Mouse (Mus musculus) NIH3T3 (cell line): ENCODE measurements around the gene Vasp.

Experiments
- DNase-seq: peaks from one replicate; pipeline ENCODE4 v3.0.0-alpha.2; 2012; ENCODE audit warnings: low read depth

Vasp gene

DNA sequence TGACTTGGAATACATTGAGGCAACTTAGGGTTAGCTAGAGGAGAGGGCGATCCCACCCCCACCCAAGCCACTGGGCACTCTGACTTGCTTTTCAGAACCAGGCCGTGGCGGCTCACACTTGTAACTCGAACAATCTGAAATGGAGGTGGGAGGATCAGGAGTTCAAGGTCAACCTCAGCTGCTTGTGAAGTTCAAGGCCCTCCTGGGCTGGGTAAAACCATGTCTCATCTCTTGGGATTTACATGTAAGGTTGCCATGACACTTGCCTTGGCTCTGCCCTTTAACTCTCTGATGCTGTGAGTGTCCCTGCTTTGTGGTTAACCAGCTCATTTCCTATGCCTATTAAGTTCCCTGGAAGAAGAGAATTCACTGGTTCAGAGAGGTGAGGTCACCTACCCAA lies 62.1 kb downstream of the Vasp start:
- DNase-seq, result no peak

DNA sequence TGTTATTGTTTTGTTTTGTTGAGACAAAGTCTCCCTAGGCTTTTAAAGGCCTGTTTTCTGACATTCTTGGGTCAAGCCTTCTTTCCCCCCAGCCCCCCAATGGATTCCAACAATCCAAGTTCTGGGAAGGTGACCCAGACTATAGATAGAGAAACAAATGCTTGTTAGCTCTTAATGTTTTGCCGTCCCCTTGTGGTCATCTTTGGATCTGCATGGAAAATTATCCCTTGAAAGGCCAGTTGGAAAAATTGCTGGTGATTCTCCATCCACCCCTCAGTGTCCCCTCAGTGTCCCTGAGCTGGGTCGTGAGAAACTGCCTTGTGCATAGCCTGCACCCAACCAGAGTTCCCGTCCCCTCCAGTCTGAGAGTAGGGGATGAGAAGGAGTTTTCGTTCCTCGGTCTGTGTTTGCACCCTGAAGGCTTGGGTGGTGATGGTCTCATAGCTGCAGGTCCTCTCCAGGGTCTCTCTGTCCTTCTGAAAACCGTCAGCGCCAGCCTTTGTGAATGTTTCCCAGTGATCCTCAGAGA lies 62.6 kb downstream of the Vasp start:
- DNase-seq, result peak; percentile 87

DNA sequence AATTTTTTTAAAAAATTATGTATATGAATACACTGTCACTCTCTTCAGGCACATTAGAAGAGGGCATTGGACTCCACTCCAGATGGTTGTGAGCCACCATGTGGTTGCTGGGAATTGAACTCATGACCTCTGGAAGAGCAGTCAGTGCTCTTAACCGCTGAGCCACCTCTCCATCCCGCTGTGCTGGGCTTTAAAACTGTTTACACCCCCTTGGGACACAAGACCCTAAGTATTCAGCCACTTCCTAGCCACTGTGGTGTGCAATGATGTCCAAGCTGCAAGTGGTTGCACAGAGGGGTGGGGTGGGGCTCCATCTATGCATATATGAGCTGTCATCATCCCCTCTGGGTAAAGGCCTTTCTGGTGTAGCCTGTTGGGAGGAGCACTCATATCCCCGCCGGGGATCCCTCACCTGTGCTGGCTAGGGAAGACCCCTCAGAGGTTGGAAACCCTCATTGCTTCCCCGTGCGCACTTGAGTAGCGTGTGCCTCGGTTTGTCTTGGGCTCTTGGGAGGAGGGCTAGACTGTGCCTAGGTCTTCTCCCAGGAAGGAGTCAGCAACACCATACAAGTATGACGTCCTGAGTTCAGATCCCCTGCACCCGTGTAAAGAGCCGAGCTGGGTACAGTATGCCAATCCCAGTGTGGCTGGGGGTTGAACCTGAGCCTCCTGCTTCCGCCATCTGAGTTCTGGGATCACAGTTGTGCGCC lies 63.3 kb downstream of the Vasp start:
- no peak for DNase-seq
